Mouse (Mus musculus): ENCODE data around the gene Sass6.
A peak's percentile ranks its signal among the peaks of the same experiment; 100 is the strongest.

The Sass6 gene

GRCm38 (mm10) chr3:116594728-116595602 is at the start of gene Sass6:
Sass6 (plus strand) TSS chr3:116594982.
- peak; percentile 97 for DNase-seq

GRCm38 (mm10) chr3:116547430-116547829 is 47.4 kb upstream of the Sass6 start:
- no peak for DNase-seq

DNA sequence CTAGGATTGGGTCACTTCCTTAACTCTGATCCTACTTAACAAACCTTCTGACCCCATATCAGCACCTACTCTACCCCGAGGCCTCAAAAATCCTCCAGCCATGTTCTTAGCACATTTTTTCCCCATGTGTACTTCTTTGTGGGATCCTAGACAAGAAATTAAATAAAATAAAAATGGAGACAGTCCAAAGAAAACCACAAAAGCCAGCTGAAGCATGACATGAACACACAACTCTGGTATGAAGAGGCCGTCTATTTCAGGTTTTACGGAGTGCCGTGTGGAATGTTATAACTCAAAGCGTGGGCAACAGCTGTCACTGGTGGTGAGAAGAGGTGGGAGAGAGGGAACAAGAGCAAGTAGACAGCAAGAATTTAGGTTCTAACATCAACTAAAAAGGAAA is 43.4 kb upstream of the Sass6 start:
- no peak for DNase-seq

- DNase-seq: peak; percentile 17
Observed at GRCm38 (mm10) chr3:116561315-116561714, 33.5 kb upstream of the Sass6 start.

DNA sequence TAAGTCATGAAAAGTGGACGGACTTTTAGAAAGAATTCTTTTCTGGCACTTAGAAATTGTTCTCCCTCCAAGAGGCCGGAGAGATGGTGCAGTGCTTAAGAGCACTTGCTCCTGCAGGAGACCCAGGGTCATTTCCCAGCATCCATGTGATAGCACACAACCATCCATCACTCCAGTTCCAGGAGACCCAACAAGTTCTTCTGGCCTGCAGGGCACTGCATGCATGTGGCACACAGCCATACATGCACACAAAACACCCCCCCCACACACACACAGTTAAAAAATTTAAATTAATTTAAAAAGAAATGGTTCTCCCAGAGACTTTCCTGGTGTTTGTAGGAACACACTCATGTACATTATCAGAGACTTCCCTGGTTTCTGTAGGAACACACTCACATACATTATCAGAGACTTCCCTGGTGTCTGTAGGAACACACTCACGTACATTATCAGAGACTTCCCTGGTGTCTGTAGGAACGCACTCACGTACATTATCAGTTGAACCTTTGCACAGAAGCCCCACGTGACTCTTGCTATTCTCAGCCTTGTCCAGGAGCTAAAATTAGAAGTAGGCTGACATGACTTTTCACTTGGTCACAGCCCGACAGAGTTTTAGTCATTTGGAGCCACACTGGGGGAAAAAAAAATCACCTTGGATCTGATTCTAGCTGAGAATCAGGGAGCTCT is 32.2 kb upstream of the Sass6 start, which contains the start of gene Lrrc39:
Gene Lrrc39 (plus strand): TSS at position 566 of the 687 bp plus-strand sequence.
- no peak for DNase-seq

- no peak for DNase-seq
Observed at GRCm38 (mm10) chr3:116563095-116563492, 31.7 kb upstream of the Sass6 start.

DNA sequence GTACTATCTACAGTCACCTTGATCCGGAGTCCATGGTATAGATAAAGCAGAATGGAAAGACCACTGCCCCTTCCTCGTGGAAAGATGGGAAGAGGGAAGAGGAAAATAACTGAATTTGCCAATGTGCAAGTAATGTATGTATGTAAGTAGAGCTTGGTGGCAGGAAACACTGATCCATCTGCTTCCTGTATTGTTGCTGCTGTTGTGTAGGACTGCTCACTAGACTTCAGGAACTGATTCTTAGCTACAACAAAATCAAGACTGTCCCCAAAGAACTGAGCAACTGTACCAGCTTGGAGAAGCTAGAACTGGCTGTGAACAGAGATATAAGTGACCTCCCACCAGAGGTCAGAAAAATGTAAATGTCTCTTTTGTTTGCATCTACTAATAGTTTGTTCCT is 24.2 kb upstream of the Sass6 start:
- no peak for DNase-seq

- DNase-seq: no peak
Observed at GRCm38 (mm10) chr3:116577286-116577685, 17.5 kb upstream of the Sass6 start.

DNA sequence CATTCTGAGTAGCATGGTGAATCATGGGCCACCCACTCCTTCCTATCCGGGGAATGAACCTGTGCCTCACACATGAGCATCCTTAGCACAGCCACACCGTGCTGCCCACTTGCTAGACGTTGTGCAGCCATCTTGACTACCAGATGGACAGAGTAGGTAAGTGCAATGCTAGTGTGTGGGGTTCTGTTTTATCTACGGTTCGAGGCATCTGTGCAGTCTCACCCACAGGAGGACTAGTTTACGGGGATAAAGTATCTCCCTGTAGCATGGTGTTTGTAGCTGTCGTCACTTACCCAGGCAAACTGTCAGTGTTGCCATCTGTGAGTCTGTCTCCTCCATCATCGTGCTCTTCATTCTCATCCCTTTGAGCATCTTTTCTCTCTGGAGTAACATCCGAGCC is 12.6 kb upstream of the Sass6 start:
- DNase-seq: no peak

DNA sequence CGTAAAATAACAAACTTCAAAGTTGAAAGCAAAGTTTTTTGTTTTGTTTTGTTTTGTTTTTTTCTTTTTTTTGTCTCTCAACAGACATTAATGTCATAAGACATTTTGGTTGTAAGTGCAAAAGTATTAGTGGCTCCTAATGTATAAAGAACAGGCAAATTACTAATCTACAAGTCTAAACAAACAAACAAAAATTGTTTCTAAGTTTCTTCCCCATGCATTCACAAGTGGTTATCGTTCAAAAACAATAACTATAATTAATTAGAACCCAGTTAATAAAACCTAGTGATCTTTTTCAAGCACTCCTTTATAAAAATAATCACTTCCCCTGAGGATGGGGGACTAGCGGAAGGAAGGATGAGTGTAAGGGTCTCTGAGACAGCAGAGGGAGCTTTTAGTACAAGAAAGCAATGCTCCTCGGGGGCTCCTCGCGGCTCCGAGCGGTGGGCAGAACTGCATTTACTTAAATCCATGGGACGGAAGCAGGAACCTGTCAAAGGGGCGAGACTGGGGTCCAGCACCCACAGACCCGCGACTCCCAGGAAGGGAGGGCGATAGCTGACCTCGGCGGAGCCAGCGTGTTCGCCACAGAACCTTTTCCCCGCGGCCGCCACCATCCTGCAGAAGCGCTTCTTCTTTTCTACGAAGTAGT is 580 bp upstream of the Sass6 start:
- no peak for DNase-seq

DNA sequence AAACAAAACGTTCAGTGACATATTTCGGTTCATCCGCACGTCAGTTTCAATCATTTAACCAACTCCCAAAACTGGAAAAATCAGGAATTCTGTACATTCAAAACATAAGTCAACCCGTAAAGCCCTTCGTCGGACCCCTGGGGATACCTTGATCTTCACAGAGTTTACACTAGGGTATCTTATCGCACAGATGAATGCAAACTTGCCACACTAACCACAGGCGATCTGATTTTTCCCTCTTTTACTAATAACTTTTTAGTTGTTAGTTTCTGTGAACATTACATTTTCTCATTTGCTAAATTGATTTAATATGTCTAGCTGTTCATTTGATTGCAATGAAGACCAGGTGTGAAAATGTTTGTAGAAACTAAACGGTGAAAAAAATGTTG is 815 bp downstream of the Sass6 start:
- no peak for DNase-seq

- DNase-seq: no peak
Observed at GRCm38 (mm10) chr3:116599705-116600104, 4.9 kb downstream of the Sass6 start.

DNA sequence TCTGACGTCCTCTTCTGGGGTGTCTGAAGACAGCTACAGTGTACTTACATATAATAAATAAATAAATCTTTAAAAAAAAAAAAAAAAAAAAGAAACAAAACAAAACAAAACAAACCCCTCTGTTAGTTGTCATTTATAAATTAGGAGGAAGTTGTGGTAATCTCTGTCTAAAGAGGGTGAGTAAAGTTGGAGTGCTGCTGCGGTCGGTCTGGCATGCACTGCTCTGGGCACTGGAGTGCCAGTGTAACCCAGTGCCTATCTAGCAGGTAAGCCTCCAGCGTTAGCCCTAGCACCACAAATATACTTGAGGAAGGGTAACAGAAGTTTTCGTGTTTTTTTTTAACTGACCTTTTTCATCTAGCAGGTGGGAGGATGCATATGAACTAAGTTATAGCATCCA is 6.2 kb downstream of the Sass6 start:
- DNase-seq: no peak

- DNase-seq: no peak
Observed at GRCm38 (mm10) chr3:116601781-116602180, 7.0 kb downstream of the Sass6 start.

DNA sequence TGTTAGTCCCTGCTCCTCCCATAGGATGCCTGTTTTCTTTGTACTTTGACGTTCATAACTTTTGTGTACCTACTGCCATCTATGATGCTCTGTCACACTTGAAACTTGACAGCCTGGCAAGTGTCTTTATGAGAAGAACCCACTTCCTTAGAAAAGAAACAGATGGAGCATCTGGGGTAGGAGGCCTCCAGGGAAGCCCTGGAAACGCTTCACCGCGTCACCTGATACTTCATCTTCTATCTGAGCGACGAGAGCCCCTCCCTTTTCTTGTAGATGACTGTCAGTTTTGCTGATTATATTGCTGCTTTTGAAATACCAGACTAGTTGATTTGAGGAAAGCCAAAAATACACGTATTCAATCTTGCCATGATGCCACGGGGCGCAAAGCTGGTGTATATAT is 9.8 kb downstream of the Sass6 start:
- DNase-seq: no peak

- DNase-seq: no peak
Observed at GRCm38 (mm10) chr3:116614295-116614892, 19.6 kb downstream of the Sass6 start, which contains the start of gene Trmt13. Trmt13 (minus strand) TSS chr3:116614587.

- no peak for DNase-seq
Observed at GRCm38 (mm10) chr3:116615318-116616068, 20.7 kb downstream of the Sass6 start.

DNA sequence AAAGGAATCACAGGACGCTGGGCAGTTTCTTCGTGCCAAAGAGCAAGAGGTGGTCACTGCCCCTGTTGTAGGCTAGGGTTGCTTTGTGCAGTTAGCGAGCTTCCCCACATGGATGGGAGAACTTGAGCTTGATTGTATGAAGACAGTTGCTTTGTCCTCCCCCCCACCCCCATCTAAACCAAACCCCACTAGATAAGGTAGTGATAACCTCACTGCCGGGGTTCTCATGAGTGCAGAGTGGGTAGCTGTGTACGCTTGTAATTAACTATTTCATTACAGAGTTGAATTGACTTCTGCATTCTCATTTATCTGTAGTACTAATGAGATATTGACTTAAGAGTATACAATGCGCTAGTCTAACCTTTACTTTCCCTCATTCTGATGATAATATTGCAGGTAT is 24.1 kb downstream of the Sass6 start:
- no peak for DNase-seq

GRCm38 (mm10) chr3:116620636-116621370 is 26.0 kb downstream of the Sass6 start:
- no peak for DNase-seq

GRCm38 (mm10) chr3:116622641-116623040 is 27.9 kb downstream of the Sass6 start:
- no peak for DNase-seq

DNA sequence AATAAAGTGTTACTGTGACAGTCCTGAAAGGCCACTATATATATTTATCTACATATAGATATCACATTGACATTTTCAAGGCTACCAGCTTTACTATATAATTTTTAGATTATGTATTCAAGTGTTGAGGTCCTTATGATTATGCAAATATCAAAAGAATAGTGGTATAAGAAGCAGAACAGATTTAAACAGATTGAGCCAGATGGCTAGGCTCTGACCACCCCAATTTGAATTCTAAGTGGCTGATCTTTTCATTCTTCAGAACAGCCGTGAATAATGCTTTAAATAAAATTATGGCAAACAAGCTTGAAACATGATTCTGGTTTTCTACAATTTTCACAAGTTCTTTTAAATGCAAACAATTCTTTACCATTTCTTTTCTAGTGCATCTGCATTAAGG is 36.7 kb downstream of the Sass6 start:
- no peak for DNase-seq

- DNase-seq: no peak
Observed at GRCm38 (mm10) chr3:116632971-116633370, 38.2 kb downstream of the Sass6 start.

Measured in thymus, postnatal 25 days (tissue).